Mouse (Mus musculus) Patski (cell line): ENCODE measurements around the gene Ehd1. TPM values are rescaled to one million over a fixed set of nuclear protein-coding genes. Genes with fewer than 3 reads are reported as not detected.
"Not testable (repeated sequence)": the region's sequence is repeated elsewhere in the genome, so short reads cannot be mapped to it uniquely, and the experiment has no call there.

Experiments
- ATAC-seq: fragments of 100-300 bp; one replicate; pipeline ENCODE4 v1.8.0; 2021
- CTCF ChIA-PET: fragments of 350-600 bp; sonication (Branson Sonifier 250); formaldehyde crosslinking; loops from one replicate; lab custom pipeline; 2022; ENCODE audit warnings: inconsistent platforms; lab: Charles Lee
- POLR2A ChIA-PET: fragments of 350-600 bp; sonication (Branson Sonifier 250); formaldehyde crosslinking; loops from one replicate; lab custom pipeline; 2022; ENCODE audit warnings: antibody characterized with exemption, inconsistent platforms; lab: Charles Lee
- DNase-seq: peaks from one replicate; pipeline ENCODE4 v3.0.0-alpha.2; 2011; ENCODE audit warnings: low read depth, low spot score
- H3K27me3 ChIP-seq: fragments of 371-371 bp; one replicate; pipeline ENCODE4 v1.5.1; 2021
- CTCF ChIP-seq: fragments of 100-300 bp; IDR thresholded peaks from one replicate; pipeline ENCODE4 v1.5.1; 2021
- in situ Hi-C: fragments of 300-500 bp; cut with MboI; formaldehyde crosslinking; loops from 3 replicates; pipeline ENCODE4 v1.11.1; 2018; ENCODE audit warnings: low pct_unique_long_range_greater_than_20kb, mixed read lengths
- polyA plus RNA-seq: library from polyadenylated mRNA; unstranded; gene quantifications from one replicate; pipeline ENCODE4 v1.2.3, GENCODE M21; 2021

Ehd1 gene
- polyA plus RNA-seq, 1 experiment from 2014 or later, result 88.7 TPM

- no peaks in the 10 kb centered on the region for H3K27me3 ChIP-seq
- in situ Hi-C loops, result no loop called here
- no peak for TF ChIP-seq CTCF
Observed at GRCm38 (mm10) chr19:6284502-6284901, 8.0 kb downstream of the Ehd1 start.

GRCm38 (mm10) chr19:6285226-6285625 is 8.7 kb downstream of the Ehd1 start:
- POLR2A ChIA-PET, result no interaction called here
- TF ChIP-seq CTCF, result no peak
- no peak for DNase-seq
- ATAC-seq, result no peak
- in situ Hi-C loops, result no loop called here
- CTCF ChIA-PET, result no interaction called here
- H3K27me3 ChIP-seq, result no peaks in the 10 kb centered on the region

More at GRCm38 (mm10) chr19:6284502-6284901, 8.0 kb downstream of the Ehd1 start:
- ChIA-PET CTCF (interaction anchor here (1.2 to 1.7 kb wide), 3 partner anchors 15 to 16 kb away, joined by 3 to 5 read pairs (median 4); no protein-coding TSS in a partner anchor), POLR2A (no interaction called here)
- DNase-seq, result no peak
- no peak for ATAC-seq

- ATAC-seq (no peak), DNase-seq (no peak)
- TF ChIP-seq CTCF, result no peak
- in situ Hi-C loops, result no loop called here
- ChIA-PET CTCF (interaction anchor here (1.1 kb wide), 1 partner anchor 24 kb away, joined by 4 read pairs; no protein-coding TSS in a partner anchor), POLR2A (interaction anchor here (0.5 to 1.0 kb wide), 3 partner anchors 8 to 45 kb away, joined by 3 to 7 read pairs (median 4); partner anchors contain the start of gene Atg2a)
- no peaks in the 10 kb centered on the region for H3K27me3 ChIP-seq
Observed at GRCm38 (mm10) chr19:6285632-6286433, 9.3 kb downstream of the Ehd1 start.

- TF ChIP-seq CTCF, result no peak
- DNase-seq (no peak), ATAC-seq (no peak)
- in situ Hi-C loops, result no loop called here
- ChIA-PET POLR2A (interaction anchor here (0.5 to 1.0 kb wide), 3 partner anchors 9 to 45 kb away, joined by 3 to 7 read pairs (median 4); partner anchors contain the start of gene Atg2a), CTCF (interaction anchor here (1.1 to 2.1 kb wide), 2 partner anchors 11 to 25 kb away, joined by 4 read pairs; no protein-coding TSS in a partner anchor)
- no peaks in the 10 kb centered on the region for H3K27me3 ChIP-seq
Observed at GRCm38 (mm10) chr19:6286434-6287401, 10.2 kb downstream of the Ehd1 start.

GRCm38 (mm10) chr19:6288236-6288894 is 11.8 kb downstream of the Ehd1 start:
- ATAC-seq, result no peak
- CTCF ChIA-PET, result interaction anchor here (2.1 kb wide), 1 partner anchor 9 kb away, joined by 4 read pairs; no protein-coding TSS in a partner anchor
- POLR2A ChIA-PET, result no interaction called here

GRCm38 (mm10) chr19:6289696-6290238 is 13.2 kb downstream of the Ehd1 start:
- ChIA-PET POLR2A (no interaction called here), CTCF (interaction anchor here (0.6 kb wide), 1 partner anchor 10 kb away, joined by 3 read pairs; no protein-coding TSS in a partner anchor)
- in situ Hi-C loops, result no loop called here
- DNase-seq (no peak), ATAC-seq (no peak)
- no peak for TF ChIP-seq CTCF
- H3K27me3 ChIP-seq, result no peaks in the 10 kb centered on the region

More at GRCm38 (mm10) chr19:6288236-6288894, 11.8 kb downstream of the Ehd1 start:
- in situ Hi-C loops, result no loop called here
- no peak for TF ChIP-seq CTCF
- no peak for DNase-seq
- no peaks in the 10 kb centered on the region for H3K27me3 ChIP-seq

- ATAC-seq, DNase-seq, in situ Hi-C loops, H3K27me3 ChIP-seq: not testable (repeated sequence)
- ChIA-PET POLR2A (interaction anchor here (3.3 kb wide), 1 partner anchor 12 kb away, joined by 18 read pairs; the partner anchor contains the start of gene Ehd1), CTCF (interaction anchor here (0.9 to 2.2 kb wide), 2 partner anchors 13 to 41 kb away, joined by 3 to 7 read pairs; no protein-coding TSS in a partner anchor)
Observed at GRCm38 (mm10) chr19:6290720-6291116, 14.2 kb downstream of the Ehd1 start.

GRCm38 (mm10) chr19:6291117-6291781 is 14.7 kb downstream of the Ehd1 start:
- POLR2A ChIA-PET, result interaction anchor here (0.7 to 3.3 kb wide), 2 partner anchors 13 to 516 kb away, joined by 3 to 18 read pairs; partner anchors contain the start of gene Ehd1
- CTCF ChIA-PET, result interaction anchor here (0.7 to 2.2 kb wide), 3 partner anchors 12 to 42 kb away, joined by 3 to 7 read pairs (median 3); no protein-coding TSS in a partner anchor
- H3K27me3 ChIP-seq, result no peaks in the 10 kb centered on the region
- ATAC-seq (no peak), DNase-seq (no peak)
- in situ Hi-C loops, result no loop called here
- TF ChIP-seq CTCF, result no peak
